Mouse (Mus musculus) ES-Bruce4 (cell line): Measurements from ENCODE around the gene Plekho1. TPM values are rescaled to one million over a fixed set of nuclear protein-coding genes. Genes with fewer than 3 reads are reported as not detected.

Experiments used
- H3K27ac ChIP-seq: 2 replicates; pipeline ENCODE4 v1.5.1; 2012; ENCODE audit warnings: low read length, inconsistent platforms; ENCODE audit not compliant: insufficient read depth
- H3K27me3 ChIP-seq: 2 replicates; pipeline ENCODE4 v1.6.1; 2012; ENCODE audit warnings: mild to moderate bottlenecking, low read length, inconsistent platforms; ENCODE audit not compliant: control insufficient read depth, poor library complexity, insufficient read depth, severe bottlenecking
- H3K36me3 ChIP-seq: 2 replicates; pipeline ENCODE4 v1.6.1; 2012; ENCODE audit warnings: inconsistent platforms, mild to moderate bottlenecking, low read length, moderate library complexity; ENCODE audit not compliant: control insufficient read depth, poor library complexity, insufficient read depth, severe bottlenecking
- H3K4me1 ChIP-seq: one replicate; pipeline ENCODE4 v1.8.1; 2011; ENCODE audit warnings: low read length; ENCODE audit not compliant: control insufficient read depth, insufficient read depth
- H3K4me3 ChIP-seq: 2 replicates; pipeline ENCODE4 v1.5.1; 2011; ENCODE audit warnings: low read depth, mild to moderate bottlenecking, low read length
- H3K9ac ChIP-seq: 2 replicates; pipeline ENCODE4 v1.6.1; 2012; ENCODE audit warnings: low read depth, mild to moderate bottlenecking, inconsistent platforms; ENCODE audit not compliant: poor library complexity, severe bottlenecking
- H3K9me3 ChIP-seq: replicated peaks from 2 replicates; pipeline ENCODE4 v1.6.1; 2012; ENCODE audit warnings: mild to moderate bottlenecking, low read length, inconsistent platforms; ENCODE audit not compliant: control insufficient read depth, poor library complexity, insufficient read depth, severe bottlenecking
- CTCF ChIP-seq: IDR thresholded peaks from one replicate; pipeline ENCODE4 v1.8.1; 2011; ENCODE audit warnings: low read depth, low read length
- EP300 ChIP-seq: IDR thresholded peaks from 2 replicates; pipeline ENCODE4 v1.6.1; 2011; ENCODE audit warnings: low read depth, low read length; ENCODE audit not compliant: insufficient read depth
- POLR2A ChIP-seq: IDR thresholded peaks from one replicate; pipeline ENCODE4 v1.8.1; 2011; ENCODE audit warnings: low read length; ENCODE audit not compliant: insufficient read depth
- polyA plus RNA-seq: library from polyadenylated mRNA; stranded (reverse); fragments of >200 nt; gene quantifications from 2 replicates; pipeline ENCODE4 v1.2.4, GENCODE M21; 2011; ENCODE audit warnings: low read depth; ENCODE audit not compliant: missing spikeins, insufficient read depth, insufficient read length

The Plekho1 gene
- polyA plus RNA-seq, 1 experiment = 9.2 TPM

- H3K36me3 ChIP-seq = no peaks in the 10 kb centered on the region
- H3K4me1 ChIP-seq = no peaks in the 10 kb centered on the region
- H3K9ac ChIP-seq = no peak overlapping the region
- no peak overlapping the region for H3K27ac ChIP-seq
- H3K4me3 ChIP-seq = no peak overlapping the region
- TF ChIP-seq POLR2A (no peak), CTCF (no peak), EP300 (no peak)
- no peaks in the 10 kb centered on the region for H3K27me3 ChIP-seq
- H3K9me3 ChIP-seq = no peaks in the 10 kb centered on the region
Measured at GRCm38 (mm10) chr3:96029766-96030165, 34.0 kb upstream of the Plekho1 start.

- no peak for TF ChIP-seq CTCF
- TF ChIP-seq EP300 = no peak
- TF ChIP-seq POLR2A = no peak
- Histone ChIP-seq H3K27ac (no peak overlapping the region), H3K9ac (no peak overlapping the region), H3K27me3 (no peaks in the 10 kb centered on the region), H3K9me3 (no peaks in the 10 kb centered on the region), H3K36me3 (no peaks in the 10 kb centered on the region), H3K4me3 (no peak overlapping the region), H3K4me1 (no peaks in the 10 kb centered on the region)
Measured at GRCm38 (mm10) chr3:96029336-96029735, 33.5 kb upstream of the Plekho1 start.

GRCm38 (mm10) chr3:96027875-96028274 is 32.1 kb upstream of the Plekho1 start:
- H3K27me3 ChIP-seq = no peaks in the 10 kb centered on the region
- no peak for TF ChIP-seq POLR2A
- no peak for TF ChIP-seq CTCF
- no peak for TF ChIP-seq EP300
- no peaks in the 10 kb centered on the region for H3K36me3 ChIP-seq
- no peaks in the 10 kb centered on the region for H3K4me1 ChIP-seq
- H3K27ac ChIP-seq = no peak overlapping the region
- no peaks in the 10 kb centered on the region for H3K9me3 ChIP-seq
- no peak overlapping the region for H3K4me3 ChIP-seq
- H3K9ac ChIP-seq = no peak overlapping the region

- H3K4me1 ChIP-seq = no peaks in the 10 kb centered on the region
- no peaks in the 10 kb centered on the region for H3K36me3 ChIP-seq
- no peak overlapping the region for H3K9ac ChIP-seq
- H3K9me3 ChIP-seq = no peaks in the 10 kb centered on the region
- H3K27me3 ChIP-seq = no peaks in the 10 kb centered on the region
- TF ChIP-seq EP300 (no peak), POLR2A (no peak), CTCF (no peak)
- H3K4me3 ChIP-seq = no peak overlapping the region
- no peak overlapping the region for H3K27ac ChIP-seq
Measured at GRCm38 (mm10) chr3:96027145-96027544, 31.3 kb upstream of the Plekho1 start.

GRCm38 (mm10) chr3:96021421-96022128 is 25.8 kb upstream of the Plekho1 start:
- TF ChIP-seq POLR2A = no peak
- H3K9ac ChIP-seq = no peak overlapping the region
- no peak overlapping the region for H3K4me3 ChIP-seq

GRCm38 (mm10) chr3:96020735-96021134 is 24.9 kb upstream of the Plekho1 start:
- no peak overlapping the region for H3K4me3 ChIP-seq
- no peaks in the 10 kb centered on the region for H3K27me3 ChIP-seq
- H3K9me3 ChIP-seq = no peaks in the 10 kb centered on the region
- H3K9ac ChIP-seq = no peak overlapping the region
- H3K36me3 ChIP-seq = no peaks in the 10 kb centered on the region
- TF ChIP-seq POLR2A (no peak), CTCF (no peak), EP300 (no peak)
- H3K27ac ChIP-seq = no peak overlapping the region
- no peaks in the 10 kb centered on the region for H3K4me1 ChIP-seq

More at GRCm38 (mm10) chr3:96021421-96022128, 25.8 kb upstream of the Plekho1 start:
- no peaks in the 10 kb centered on the region for H3K9me3 ChIP-seq
- H3K4me1 ChIP-seq = no peaks in the 10 kb centered on the region
- no peaks in the 10 kb centered on the region for H3K36me3 ChIP-seq
- no peaks in the 10 kb centered on the region for H3K27me3 ChIP-seq
- H3K27ac ChIP-seq = no peak overlapping the region
